Mouse (Mus musculus): ENCODE measurements around the gene Itgb6.

DNA sequence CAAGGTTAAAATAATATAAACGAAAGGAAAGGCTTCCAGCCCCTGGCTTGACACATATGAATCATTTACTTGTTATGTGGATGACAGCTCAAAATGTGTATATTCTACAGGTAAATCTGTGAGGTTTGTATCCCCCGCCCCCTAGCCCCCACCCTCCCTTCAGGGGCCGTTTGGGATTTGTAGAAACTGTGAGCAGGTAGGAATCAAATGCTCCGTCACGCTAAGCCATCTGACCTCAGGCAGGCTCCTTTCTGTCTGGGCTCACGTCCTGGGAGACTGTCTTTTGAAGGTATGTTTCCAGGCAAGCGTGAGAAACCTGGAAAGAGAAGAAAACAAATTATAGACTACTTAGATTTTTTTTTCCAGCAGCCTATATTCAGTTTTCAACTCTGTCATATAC lies 48.0 kb downstream of the Itgb6 start:
- no peak for TF ChIP-seq CTCF (conservative IDR thresholded peaks at IDR 0.05 in 1 of 2, IDR thresholded peaks at IDR 0.05 in 1 of 2; ENCODE audit: low read depth in 2 of 2, low read length in 2 of 2)
- TF ChIP-seq HCFC1 (IDR thresholded peaks at IDR 0.05; ENCODE audit: low read depth, low read length): no peak
- TF ChIP-seq MXI1 (IDR thresholded peaks at IDR 0.05; ENCODE audit: low read depth, low read length): no peak
- no peak for TF ChIP-seq ZNF384 (IDR thresholded peaks at IDR 0.05; ENCODE audit: low read depth, low read length)
- TF ChIP-seq EP300 (IDR thresholded peaks at IDR 0.05; ENCODE audit: low read length): no peak
- no peak for TF ChIP-seq RAD21 (IDR thresholded peaks at IDR 0.05; ENCODE audit: low read depth, low read length)
- no peak for TF ChIP-seq POLR2A (IDR thresholded peaks at IDR 0.05; ENCODE audit: low read depth, low read length)
- TF ChIP-seq USF2 (conservative IDR thresholded peaks at IDR 0.05; ENCODE audit: low read depth, low read length): no peak
- no peak for TF ChIP-seq CHD1 (IDR thresholded peaks at IDR 0.05; ENCODE audit: low read depth, low read length)
- TF ChIP-seq KAT2A (IDR thresholded peaks at IDR 0.05; ENCODE audit: insufficient replicate concordance, low read length): no peak

Measured in CH12.LX (cell line).